Mouse (Mus musculus) midbrain, postnatal 0 days (tissue): ENCODE data around the gene Noxred1. TPM values are rescaled to one million over a fixed set of nuclear protein-coding genes. Genes with fewer than 3 reads are reported as not detected.
"Not testable (repeated sequence)": the region's sequence is repeated elsewhere in the genome, so short reads cannot be mapped to it uniquely, and the experiment has no call there.

ENCODE experiments used
- ATAC-seq: fragments of 200-750 bp; cut with Nextera tagmentation; 2 replicates; pipeline ENCODE4 v1.8.0; 2017; ENCODE audit warnings: moderate number of reproducible peaks, mild to moderate bottlenecking, moderate TSS enrichment, moderate library complexity; ENCODE audit not compliant: low FRiP score
- DNase-seq: peaks from one replicate; pipeline ENCODE4 v3.0.0-alpha.2; 2015; ENCODE audit warnings: low spot score
- H3K27ac ChIP-seq: fragments of 300-500 bp; sonication (generic); 2 replicates; pipeline ENCODE4 v1.5.1; 2014; ENCODE audit warnings: low read depth, mild to moderate bottlenecking, low read length, mixed read lengths
- H3K27me3 ChIP-seq: fragments of 300-500 bp; sonication (generic); 2 replicates; pipeline ENCODE4 v1.6.1; 2014; ENCODE audit warnings: low read length, control low read depth, mixed read lengths; ENCODE audit not compliant: insufficient read depth
- H3K36me3 ChIP-seq: fragments of 300-500 bp; sonication (generic); 2 replicates; pipeline ENCODE4 v1.6.1; 2014; ENCODE audit warnings: low read length, control low read depth, mixed read lengths; ENCODE audit not compliant: insufficient read depth
- H3K4me1 ChIP-seq: fragments of 300-500 bp; sonication (generic); 2 replicates; pipeline ENCODE4 v1.6.1; 2014; ENCODE audit warnings: mild to moderate bottlenecking, control low read depth, antibody characterized with exemption, low read length, mixed read lengths; ENCODE audit not compliant: insufficient read depth
- H3K4me2 ChIP-seq: fragments of 300-500 bp; sonication (generic); 2 replicates; pipeline ENCODE4 v1.6.1; 2014; ENCODE audit warnings: low read depth, mild to moderate bottlenecking, low read length, mixed read lengths; ENCODE audit not compliant: poor library complexity, severe bottlenecking
- H3K4me3 ChIP-seq: fragments of 300-500 bp; sonication (generic); 2 replicates; pipeline ENCODE4 v1.5.1; 2014; ENCODE audit warnings: low read depth, mild to moderate bottlenecking, low read length, moderate library complexity
- H3K9ac ChIP-seq: fragments of 300-500 bp; sonication (generic); replicated peaks from 2 replicates; pipeline ENCODE4 v1.6.1; 2014; ENCODE audit warnings: mild to moderate bottlenecking, low read length, moderate library complexity, mixed read lengths; ENCODE audit not compliant: poor library complexity, severe bottlenecking
- H3K9me3 ChIP-seq: fragments of 300-500 bp; sonication (generic); 2 replicates; pipeline ENCODE4 v1.6.1; 2016; ENCODE audit warnings: low read length, control low read depth
- CTCF ChIP-seq: IDR thresholded peaks from 2 replicates; pipeline ENCODE4 v1.5.1; 2016; ENCODE audit warnings: antibody characterized with exemption, mild to moderate bottlenecking
- WGBS: fragments of 180-500 bp; shearing (Covaris S2); extraction: QIAGEN DNeasy Blood & Tissue Kit; methylation state at CpG from one replicate; pipeline ENCODE4 v1.1.7; 2014; 5-methylcytosine and 5-hydroxymethylcytosine counted together
- polyA plus RNA-seq: library from polyadenylated mRNA; unstranded; fragments of >200 nt; fragmentation: Nextera tagmentation; extraction: Ambion mirVana; gene quantifications from 2 replicates; pipeline ENCODE4 v1.2.1, GENCODE M21; 2015
- total RNA-seq: library from RNA; depleted of rRNA; stranded (reverse); fragments of >200 nt; gene quantifications from 2 replicates; pipeline ENCODE4 v1.2.3, GENCODE M21; 2014

The Noxred1 gene
- total and polyA plus RNA-seq, 2 experiments from 2014 or later = 0.30 to 0.88 TPM

DNA sequence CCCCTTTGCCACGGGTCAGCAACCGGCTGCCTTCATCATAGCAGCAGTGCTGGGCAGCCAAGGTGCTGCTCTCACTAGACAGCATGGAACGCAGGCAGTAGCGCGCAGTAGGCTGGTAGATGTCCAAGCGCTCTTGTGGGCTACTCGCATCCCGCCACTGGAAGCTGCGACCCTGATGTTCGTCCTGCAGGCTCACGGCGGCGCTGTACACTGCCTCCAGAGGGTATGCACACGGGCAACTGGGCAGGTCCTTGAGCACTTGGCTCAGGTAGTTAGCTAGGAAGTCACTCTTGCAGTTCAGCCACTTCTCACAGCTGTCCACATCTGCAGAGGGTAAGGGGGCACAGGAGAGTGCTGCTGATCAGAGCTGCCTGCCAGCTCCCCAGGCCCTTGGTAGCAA is 41.3 kb upstream of the Noxred1 start:
- ATAC-seq (no peak), DNase-seq (no peak)
- Histone ChIP-seq H3K27me3 (no peaks in the 10 kb centered on the region), H3K9me3 (no peaks in the 10 kb centered on the region), H3K4me1 (no peaks in the 10 kb centered on the region), H3K27ac (no peak overlapping the region), H3K4me3 (no peak overlapping the region), H3K36me3 (0 out of 2 replicates have a peak, but pooled peaks cover 8% of the 10 kb centered on the region), H3K9ac (no peak overlapping the region), H3K4me2 (no peak overlapping the region)
- peak; percentile 38; the same call in 1 of the 2 replicates for TF ChIP-seq CTCF
- WGBS = 40% methylated on average over 14 of the region's 14 CpGs

DNA sequence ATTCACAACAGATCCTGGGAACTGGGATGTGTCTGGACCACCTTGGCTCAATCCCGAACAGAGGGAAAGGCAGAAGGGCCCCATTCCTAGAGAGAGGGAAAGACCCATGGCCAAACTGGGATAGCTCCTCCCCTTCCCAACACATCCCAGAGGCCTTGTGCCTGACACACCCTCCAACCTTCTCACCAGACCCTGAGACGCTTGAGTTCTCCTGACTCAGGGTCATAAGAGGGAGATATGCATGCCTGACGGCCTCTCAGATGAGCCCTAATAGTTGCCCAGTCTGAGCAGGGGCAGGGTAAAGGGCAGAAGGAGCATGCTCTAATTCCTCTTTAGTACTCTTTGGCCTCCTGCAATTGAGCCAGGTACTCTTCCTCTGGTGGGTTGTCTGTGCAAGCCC is 40.8 kb upstream of the Noxred1 start:
- Histone ChIP-seq H3K4me3 (no peak overlapping the region), H3K9ac (no peak overlapping the region), H3K27ac (no peak overlapping the region), H3K36me3 (peaks cover 13% of the 10 kb centered on the region; the same call in 1 of the 2 replicates), H3K4me1 (no peaks in the 10 kb centered on the region), H3K4me2 (no peak overlapping the region), H3K27me3 (no peaks in the 10 kb centered on the region), H3K9me3 (no peaks in the 10 kb centered on the region)
- DNase-seq (no peak), ATAC-seq (0 out of 2 replicates have a peak, but pooled peaks have one; percentile 24)
- TF ChIP-seq CTCF = no peak
- 61% methylated on average over 3 of the region's 3 CpGs for WGBS

DNA sequence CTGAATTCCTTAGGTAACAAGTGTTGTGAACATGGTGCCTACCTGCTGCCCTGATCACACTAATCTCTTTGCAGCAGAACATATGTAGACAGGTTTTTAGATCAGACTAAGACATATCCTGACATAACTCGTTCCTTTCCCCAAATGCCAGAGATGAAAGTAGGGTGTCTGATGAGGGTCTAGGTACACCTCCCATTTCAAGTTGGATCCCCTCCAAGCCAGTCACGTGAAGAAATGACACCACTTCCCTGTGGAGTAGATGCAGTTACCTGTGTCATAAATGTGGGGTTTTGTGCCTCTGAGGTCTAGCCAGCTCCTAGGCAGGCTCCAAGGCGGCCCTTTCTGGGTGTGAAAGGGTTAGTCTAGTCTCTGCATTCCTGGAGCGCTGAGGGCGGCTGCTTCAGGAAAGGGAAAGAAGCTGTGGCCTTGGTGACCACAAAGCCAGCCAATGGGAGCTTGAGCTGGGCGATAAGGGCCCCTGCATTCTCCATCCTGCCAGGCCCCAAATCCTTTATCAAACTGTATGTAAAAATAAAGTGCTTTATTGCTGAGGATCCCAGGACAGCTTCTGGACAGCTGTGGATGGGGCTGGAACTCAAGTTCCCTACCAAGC is 39.7 kb upstream of the Noxred1 start:
- Histone ChIP-seq H3K9ac (no peak overlapping the region), H3K27me3 (no peaks in the 10 kb centered on the region), H3K4me3 (no peak overlapping the region), H3K4me2 (no peak overlapping the region), H3K4me1 (no peaks in the 10 kb centered on the region), H3K27ac (no peak overlapping the region), H3K36me3 (peaks cover 24% of the 10 kb centered on the region), H3K9me3 (no peaks in the 10 kb centered on the region)
- 25% methylated on average over 6 of the region's 6 CpGs for WGBS
- no peak for DNase-seq
- no peak for TF ChIP-seq CTCF
- no peak for ATAC-seq

DNA sequence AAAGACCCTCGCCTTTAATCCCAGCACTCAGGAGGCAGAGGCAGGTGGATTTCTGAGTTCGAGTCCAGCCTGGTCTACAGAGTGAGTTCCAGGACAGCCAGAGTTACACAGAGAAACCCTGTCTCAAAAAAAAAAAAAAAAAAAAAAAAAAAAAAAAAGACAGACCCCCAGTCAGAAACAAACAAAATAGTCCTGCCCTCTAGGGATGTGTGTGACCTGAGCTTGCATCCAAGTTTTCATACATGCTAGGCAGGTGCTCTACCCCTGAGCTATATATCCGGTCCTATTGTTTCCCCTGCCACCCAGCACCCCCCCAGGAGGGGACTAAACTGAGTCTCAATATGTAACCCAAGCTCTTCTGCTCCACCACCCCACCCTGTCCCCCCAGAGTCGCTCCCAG is 38.7 kb upstream of the Noxred1 start:
- not testable (repeated sequence) for H3K27me3 ChIP-seq, H3K4me2 ChIP-seq, H3K9me3 ChIP-seq, DNase-seq, H3K9ac ChIP-seq, H3K27ac ChIP-seq, H3K4me1 ChIP-seq, ATAC-seq, H3K4me3 ChIP-seq
- 87% methylated on average over 4 of the region's 4 CpGs for WGBS
- peaks cover 34% of the 10 kb centered on the region for H3K36me3 ChIP-seq

DNA sequence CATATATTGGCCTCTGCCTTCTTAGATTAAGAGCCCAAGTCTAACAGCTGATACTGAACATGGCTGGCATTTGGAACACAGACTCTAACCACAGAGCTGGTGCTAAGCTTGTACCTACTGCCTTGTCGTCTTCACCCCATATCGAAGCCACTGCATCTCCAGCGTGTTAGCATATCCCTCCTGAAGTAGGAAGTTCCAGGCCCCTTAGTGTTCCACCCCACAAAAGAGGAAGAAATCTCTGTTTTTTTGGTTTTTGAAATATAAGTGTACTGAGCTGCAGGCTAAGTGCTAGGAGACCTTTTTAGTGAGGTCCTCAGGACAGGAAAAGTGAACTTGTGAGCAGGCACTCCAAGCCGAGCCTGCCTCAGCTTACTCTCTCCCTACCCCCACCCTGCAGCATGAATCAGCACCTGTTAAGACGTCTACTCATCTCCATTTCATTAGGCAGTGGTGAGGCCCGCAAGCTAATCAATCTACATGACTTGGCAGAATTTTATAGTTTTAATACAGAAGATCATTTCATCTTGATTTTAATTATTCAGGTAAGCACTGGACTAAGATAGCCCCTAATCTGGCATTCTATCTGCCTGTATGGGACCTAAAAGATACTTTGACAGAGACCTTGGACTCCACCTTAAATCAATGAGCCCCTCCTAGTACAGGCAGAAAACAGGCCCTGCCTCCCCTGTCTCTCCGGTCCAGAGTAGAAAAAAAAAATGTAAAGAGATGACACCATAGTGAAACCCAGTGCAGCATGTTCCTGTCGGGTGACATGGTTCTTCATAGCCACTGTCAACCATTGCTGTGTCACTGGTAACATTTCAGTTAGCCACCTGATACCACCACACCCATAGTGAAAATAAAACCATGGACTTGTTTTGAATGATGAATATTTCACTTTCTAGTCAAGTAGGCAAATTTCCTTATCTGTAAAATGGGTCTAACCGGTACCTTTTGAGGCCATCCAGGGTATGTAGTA is 36.6 kb upstream of the Noxred1 start:
- ATAC-seq (no peak), DNase-seq (no peak)
- Histone ChIP-seq H3K27me3 (no peaks in the 10 kb centered on the region), H3K36me3 (peaks cover 54% of the 10 kb centered on the region), H3K9me3 (no peaks in the 10 kb centered on the region), H3K4me1 (no peaks in the 10 kb centered on the region), H3K27ac (no peak overlapping the region), H3K4me3 (no peak overlapping the region), H3K9ac (no peak overlapping the region), H3K4me2 (no peak overlapping the region)
- WGBS = 91% methylated on average over 9 of the region's 9 CpGs
- TF ChIP-seq CTCF = no peak

DNA sequence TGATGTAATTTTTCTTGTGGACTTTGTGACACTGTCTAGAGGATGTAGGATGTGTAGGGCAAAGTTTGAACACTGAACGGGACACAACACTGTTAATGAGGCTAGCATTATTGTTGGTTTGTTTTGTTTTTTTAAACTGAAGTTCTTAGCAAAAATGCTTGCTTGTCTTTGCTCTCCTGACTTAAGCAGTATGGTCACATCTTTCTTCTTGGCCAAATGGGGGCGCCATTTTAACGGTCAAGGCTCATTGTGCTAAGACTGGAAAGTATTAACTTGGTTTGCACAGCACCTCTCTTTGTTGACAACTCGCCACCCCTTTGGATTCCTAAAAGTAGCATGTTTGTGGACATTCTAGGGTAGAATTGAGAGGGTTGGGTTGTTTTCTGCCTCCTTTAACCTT is 29.1 kb upstream of the Noxred1 start:
- TF ChIP-seq CTCF = peak; percentile 62
- 0 out of 2 replicates have a peak, but pooled peaks cover 9% of the 10 kb centered on the region for H3K4me1 ChIP-seq
- no peaks in the 10 kb centered on the region for H3K9me3 ChIP-seq
- ATAC-seq (no peak), DNase-seq (peak; percentile 42)
- no peaks in the 10 kb centered on the region for H3K27me3 ChIP-seq
- H3K36me3 ChIP-seq = peaks cover 37% of the 10 kb centered on the region
- H3K4me2 ChIP-seq = peak overlapping the region; percentile 62
- H3K4me3 ChIP-seq = peak overlapping the region; percentile 62
- H3K9ac ChIP-seq = no peak overlapping the region; the same call in 1 of the 2 replicates
- 23% methylated on average over 4 of the region's 4 CpGs for WGBS
- H3K27ac ChIP-seq = no peak overlapping the region
